Mouse (Mus musculus): Measurements from ENCODE around the gene Rapgef4.

DNA sequence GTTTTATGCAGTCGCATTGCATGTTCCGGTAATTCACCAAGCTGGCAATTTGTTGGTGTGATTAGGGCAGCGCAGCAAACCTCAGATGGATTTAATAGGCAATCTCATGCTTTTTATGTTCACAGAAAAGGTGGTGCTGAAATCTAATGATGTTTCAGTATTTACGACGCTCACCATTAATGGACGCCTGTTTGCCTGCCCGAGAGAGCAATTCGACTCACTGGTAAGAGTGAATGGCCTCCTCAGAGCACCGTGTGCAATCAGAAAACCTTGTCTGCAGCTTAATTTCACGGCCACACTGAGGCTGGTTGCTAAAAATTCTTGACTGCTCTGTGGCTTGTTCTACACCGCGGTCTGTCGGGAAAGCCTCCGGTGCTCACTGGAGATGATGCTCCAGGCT lies 247.8 kb downstream of the Rapgef4 start:
- TF ChIP-seq CTCF (IDR thresholded peaks at IDR 0.05; ENCODE audit: insufficient read depth, low read depth, low read length): no peak
- TF ChIP-seq POLR2A (IDR thresholded peaks at IDR 0.05; ENCODE audit: insufficient read depth, low read depth, low read length): no peak

Measured in olfactory bulb, adult 2 months (tissue).